Mouse (Mus musculus): Measurements from ENCODE around the gene 4930447C04Rik.

Gene 4930447C04Rik

GRCm38 (mm10) chr12:72943574-72944110 lies 3.1 kb upstream of the 4930447C04Rik start:
- DNase-seq (ENCODE audit: low spot score), result no peak

- DNase-seq (ENCODE audit: low spot score), result no peak
These were observed 1.6 kb upstream of the 4930447C04Rik start for GRCm38 (mm10) chr12:72942171-72942570.

- DNase-seq (ENCODE audit: low spot score), result no peak
These were observed 951 bp upstream of the 4930447C04Rik start for GRCm38 (mm10) chr12:72941398-72942051.

- no peak for DNase-seq (ENCODE audit: low spot score)
These were observed 336 bp upstream of the 4930447C04Rik start for GRCm38 (mm10) chr12:72940822-72941397.

GRCm38 (mm10) chr12:72939616-72940015 lies 958 bp downstream of the 4930447C04Rik start, which contains the start of gene Six6:
Six6 (plus strand) TSS chr12:72939892.
- no peak for DNase-seq (ENCODE audit: low spot score)

GRCm38 (mm10) chr12:72938600-72939490 lies 1.7 kb downstream of the 4930447C04Rik start:
- no peak for DNase-seq (ENCODE audit: low spot score)

GRCm38 (mm10) chr12:72938176-72938575 lies 2.4 kb downstream of the 4930447C04Rik start:
- DNase-seq (ENCODE audit: low spot score), result no peak

- no peak for DNase-seq (ENCODE audit: low spot score)
These were observed 2.9 kb downstream of the 4930447C04Rik start for GRCm38 (mm10) chr12:72937537-72938120.

GRCm38 (mm10) chr12:72936751-72937150 lies 3.8 kb downstream of the 4930447C04Rik start:
- DNase-seq (ENCODE audit: low spot score), result no peak

GRCm38 (mm10) chr12:72917159-72917993 lies 23.2 kb downstream of the 4930447C04Rik start:
- DNase-seq (ENCODE audit: low spot score), result no peak

- DNase-seq (ENCODE audit: low spot score), result no peak
These were observed 86.1 kb downstream of the 4930447C04Rik start for GRCm38 (mm10) chr12:72854377-72855032.

- DNase-seq (ENCODE audit: low spot score), result no peak
These were observed 87.0 kb downstream of the 4930447C04Rik start for GRCm38 (mm10) chr12:72853406-72854076.

GRCm38 (mm10) chr12:72852264-72852663 lies 88.3 kb downstream of the 4930447C04Rik start:
- no peak for DNase-seq (ENCODE audit: low spot score)

GRCm38 (mm10) chr12:72850146-72850545 lies 90.4 kb downstream of the 4930447C04Rik start:
- no peak for DNase-seq (ENCODE audit: low spot score)

- peak; percentile 69 for DNase-seq (ENCODE audit: low spot score)
These were observed 92.8 kb downstream of the 4930447C04Rik start for GRCm38 (mm10) chr12:72847725-72848124.

GRCm38 (mm10) chr12:72845946-72846345 lies 94.6 kb downstream of the 4930447C04Rik start:
- DNase-seq (ENCODE audit: low spot score), result no peak

- DNase-seq (ENCODE audit: low spot score), result peak; percentile 91
These were observed 96.5 kb downstream of the 4930447C04Rik start for GRCm38 (mm10) chr12:72843973-72844620.

GRCm38 (mm10) chr12:72843555-72843954 lies 97.0 kb downstream of the 4930447C04Rik start:
- DNase-seq (ENCODE audit: low spot score), result peak; percentile 52

GRCm38 (mm10) chr12:72843135-72843534 lies 97.4 kb downstream of the 4930447C04Rik start:
- DNase-seq (ENCODE audit: low spot score), result no peak
